Mouse (Mus musculus): ENCODE measurements around the gene Slc20a1.

DNA sequence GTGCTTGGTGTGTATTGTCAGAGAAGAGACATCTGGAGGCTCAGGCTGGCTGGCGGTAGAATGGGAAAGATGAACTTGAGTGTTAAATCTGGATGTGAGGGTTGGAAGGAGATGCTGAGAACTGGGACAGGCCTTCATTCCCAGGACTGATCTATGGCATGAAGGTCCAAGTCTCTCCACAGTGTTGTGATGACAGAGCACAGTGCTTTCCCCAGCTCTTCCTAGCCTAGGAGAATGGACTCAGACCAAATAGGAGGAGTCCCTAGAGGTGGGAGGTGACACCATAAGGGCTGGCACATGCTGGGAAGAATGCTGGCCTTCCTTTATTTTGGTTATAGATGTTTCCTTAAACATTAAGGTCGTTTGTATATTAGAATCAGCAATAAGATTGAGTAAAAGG is 13.4 kb downstream of the Slc20a1 start:
- no peak for TF ChIP-seq CTCF (conservative IDR thresholded peaks at IDR 0.05; ENCODE audit: insufficient read depth, insufficient read length, low read depth, low read length)
- TF ChIP-seq POLR2A (IDR thresholded peaks at IDR 0.05; ENCODE audit: low read depth, low read length): no peak

Data from kidney, adult 2 months (tissue).